22 mouse cellular contexts compared by ENCODE assay signal in genomic region chr15:85897113-85897512, GRCm38 (mm10). TPM values are rescaled to one million over a fixed set of nuclear protein-coding genes. Genes with fewer than 3 reads are reported as not detected.
DNase-seq lines count a peak whose midpoint lies in the region; ATAC-seq and TF ChIP-seq lines count a peak whose summit lies in the region.
"Had no signal": no experiment of that assay in that cellular context is flagged by ENCODE, and none has a peak within 500 bp of the region (broad histone marks: within the 10 kb centered on the region; RNA-seq: fewer than 3 reads in every experiment).

No protein-coding gene starts in this region.

- no peak for TF ChIP-seq CTCF in stomach, postnatal 0 days (IDR thresholded peaks at IDR 0.05; ENCODE audit: low read depth)

- H3K4me1 ChIP-seq in kidney, embryonic 15.5 days, result no peaks in the 10 kb centered on the region
- H3K4me1 ChIP-seq in midbrain, embryonic 12.5 days, result peaks cover 6% of the 10 kb centered on the region; the same call in 1 of the 2 replicates
- H3K4me1 ChIP-seq in midbrain, embryonic 15.5 days, result peaks cover 3% of the 10 kb centered on the region; the same call in 1 of the 2 replicates
- peaks cover 30% of the 10 kb centered on the region for H3K4me1 ChIP-seq in neural tube, embryonic 13.5 days (replicated peaks)
- no peaks in the 10 kb centered on the region for H3K4me1 ChIP-seq in stomach, postnatal 0 days (replicated peaks; ENCODE audit: control insufficient read depth, insufficient read depth)

- no peak overlapping the region for H3K4me2 ChIP-seq in kidney, embryonic 15.5 days
- no peak overlapping the region for H3K4me2 ChIP-seq in midbrain, embryonic 12.5 days (replicated peaks)
- H3K4me2 ChIP-seq in midbrain, embryonic 15.5 days, result no peak overlapping the region
- H3K4me2 ChIP-seq in neural tube, embryonic 13.5 days, result no peak overlapping the region
- H3K4me2 ChIP-seq in stomach, postnatal 0 days (replicated peaks; ENCODE audit: low read depth), result no peak overlapping the region
- H3K4me2 ChIP-seq: forebrain, embryonic 13.5 days; heart, embryonic 13.5 days; hindbrain, embryonic 14.5 days had no signal

- H3K4me3 ChIP-seq in kidney, embryonic 15.5 days (replicated peaks), result no peak overlapping the region
- H3K4me3 ChIP-seq in midbrain, embryonic 12.5 days, result no peak overlapping the region
- no peak overlapping the region for H3K4me3 ChIP-seq in midbrain, embryonic 15.5 days
- H3K4me3 ChIP-seq in neural tube, embryonic 13.5 days, result no peak overlapping the region
- H3K4me3 ChIP-seq in stomach, postnatal 0 days (ENCODE audit: low read depth, low read length), result no peak overlapping the region
- H3K4me3 ChIP-seq: forebrain, embryonic 10.5 days; forebrain, embryonic 13.5 days; heart, adult 2 months; heart, embryonic 10.5 days; heart, embryonic 13.5 days had no signal

- no peaks in the 10 kb centered on the region for H3K27me3 ChIP-seq in kidney, embryonic 15.5 days
- no peaks in the 10 kb centered on the region for H3K27me3 ChIP-seq in midbrain, embryonic 12.5 days
- no peaks in the 10 kb centered on the region for H3K27me3 ChIP-seq in midbrain, embryonic 15.5 days (replicated peaks)
- no peaks in the 10 kb centered on the region for H3K27me3 ChIP-seq in neural tube, embryonic 13.5 days
- no peaks in the 10 kb centered on the region for H3K27me3 ChIP-seq in stomach, postnatal 0 days (ENCODE audit: control insufficient read depth, insufficient read depth, low read length)
- H3K27me3 ChIP-seq: forebrain, embryonic 13.5 days; heart, embryonic 13.5 days had no signal

- no peak overlapping the region for H3K9ac ChIP-seq in kidney, embryonic 15.5 days
- H3K9ac ChIP-seq in midbrain, embryonic 12.5 days (replicated peaks), result 0 out of 2 replicates have a peak overlapping the region, but pooled peaks have one; percentile 1
- H3K9ac ChIP-seq in midbrain, embryonic 15.5 days, result no peak overlapping the region
- 0 out of 2 replicates have a peak overlapping the region, but pooled peaks have one; percentile 22 for H3K9ac ChIP-seq in neural tube, embryonic 13.5 days
- 0 out of 2 replicates have a peak overlapping the region, but pooled peaks have one; percentile 13 for H3K9ac ChIP-seq in stomach, postnatal 0 days (ENCODE audit: low read length)
- H3K9ac ChIP-seq: forebrain, embryonic 13.5 days; heart, embryonic 13.5 days; hindbrain, embryonic 14.5 days had no signal

- H3K27ac ChIP-seq in kidney, embryonic 15.5 days, result no peak overlapping the region
- no peak overlapping the region for H3K27ac ChIP-seq in midbrain, embryonic 12.5 days (replicated peaks)
- H3K27ac ChIP-seq in midbrain, embryonic 15.5 days, result no peak overlapping the region
- H3K27ac ChIP-seq in neural tube, embryonic 13.5 days (replicated peaks), result no peak overlapping the region
- no peak overlapping the region for H3K27ac ChIP-seq in stomach, postnatal 0 days (replicated peaks)
- H3K27ac ChIP-seq: forebrain, embryonic 10.5 days; forebrain, embryonic 13.5 days; heart, adult 2 months; heart, embryonic 10.5 days; heart, embryonic 13.5 days; hindbrain, embryonic 14.5 days had no signal

- peak; percentile 54 for DNase-seq in kidney, postnatal 10 days
- no peak for DNase-seq in neural tube, embryonic 10.5 days (ENCODE audit: extremely low spot score, low spot score)
- no peak for DNase-seq in stomach, postnatal 0 days (ENCODE audit: low spot score)
- DNase-seq in adrenal gland, adult 8-10 months, result no peak
- DNase-seq: adrenal gland, postnatal 10 days; adrenal gland, postnatal 36 days; cerebellum, adult 18-20 months; cerebellum, adult 9-10 months; cerebellum, postnatal 14 days; gastrocnemius, postnatal 10 days; gastrocnemius, postnatal 36 days; heart, adult 2 months; heart, postnatal 14 days had no signal

- no peaks in the 10 kb centered on the region for H3K9me3 ChIP-seq in kidney, embryonic 15.5 days (replicated peaks)
- no peaks in the 10 kb centered on the region for H3K9me3 ChIP-seq in midbrain, embryonic 12.5 days
- H3K9me3 ChIP-seq in midbrain, embryonic 15.5 days, result no peaks in the 10 kb centered on the region
- no peaks in the 10 kb centered on the region for H3K9me3 ChIP-seq in neural tube, embryonic 13.5 days
- no peaks in the 10 kb centered on the region for H3K9me3 ChIP-seq in stomach, postnatal 0 days (ENCODE audit: control insufficient read depth, low read length)
- H3K9me3 ChIP-seq: forebrain, embryonic 10.5 days; forebrain, embryonic 13.5 days; heart, embryonic 10.5 days; heart, embryonic 13.5 days had no signal

- no peak for TF ChIP-seq EP300 in stomach, postnatal 0 days (optimal IDR thresholded peaks at IDR 0.05)

- no peak for ATAC-seq in kidney, embryonic 15.5 days (replicated peaks; ENCODE audit: low FRiP score)
- ATAC-seq in midbrain, embryonic 12.5 days (ENCODE audit: low FRiP score, low read depth), result no peak
- ATAC-seq in midbrain, embryonic 15.5 days (replicated peaks), result no peak
- ATAC-seq in neural tube, embryonic 13.5 days (ENCODE audit: low read depth), result no peak
- no peak for ATAC-seq in stomach, postnatal 0 days (ENCODE audit: low FRiP score, low TSS enrichment)

- H3K36me3 ChIP-seq in kidney, embryonic 15.5 days, result peaks cover 98% of the 10 kb centered on the region
- H3K36me3 ChIP-seq in midbrain, embryonic 12.5 days, result peaks cover 83% of the 10 kb centered on the region
- H3K36me3 ChIP-seq in midbrain, embryonic 15.5 days (replicated peaks), result peaks cover 23% of the 10 kb centered on the region
- peaks cover 88% of the 10 kb centered on the region for H3K36me3 ChIP-seq in neural tube, embryonic 13.5 days
- peaks cover 34% of the 10 kb centered on the region for H3K36me3 ChIP-seq in stomach, postnatal 0 days (ENCODE audit: control insufficient read depth, insufficient read depth, low read length)

- whole genome bisulfite sequencing in kidney, embryonic 15.5 days, result 76% methylated on average over 10 of the region's 10 CpGs
- WGBS in midbrain, embryonic 12.5 days, result 87% methylated on average over 10 of the region's 10 CpGs
- WGBS in midbrain, embryonic 15.5 days, result 88% methylated on average over 10 of the region's 10 CpGs
- WGBS in neural tube, embryonic 13.5 days, result 79% methylated on average over 10 of the region's 10 CpGs
- WGBS in stomach, postnatal 0 days, result 76% methylated on average over 10 of the region's 10 CpGs

RNA-seq across cellular contexts. Expression of gene Trmu, which starts 18.0 kb away (rescaled TPM):
- polyA plus RNA-seq in kidney, embryonic 15.5 days (2015; fragmentation: Nextera tagmentation; extraction: Ambion mirVana), result 39.4 and 50.4 TPM in 2 replicates
- 42.9 and 47.3 TPM in 2 replicates for polyA plus RNA-seq in midbrain, embryonic 12.5 days (2016; fragmentation: Nextera tagmentation; extraction: Ambion mirVana)
- polyA plus RNA-seq in midbrain, embryonic 15.5 days (2015; fragmentation: Nextera tagmentation; extraction: Ambion mirVana), result 58.8 and 63.4 TPM in 2 replicates
- 43.3 and 45.8 TPM in 2 replicates for polyA plus RNA-seq in neural tube, embryonic 13.5 days (2015; fragmentation: Nextera tagmentation; extraction: Ambion mirVana)
- 21.2 and 21.5 TPM in 2 replicates for polyA plus RNA-seq in stomach, postnatal 0 days (2015; fragmentation: Nextera tagmentation; extraction: Ambion mirVana)
- total RNA-seq in adrenal gland, adult 8-10 months (2022), result 10 to 100 TPM; 21.8 to 49.7 (median 33.9) TPM

RNA-seq across cellular contexts. Expression of gene Gtse1, which starts 37.6 kb away (rescaled TPM):
- 30.3 and 30.8 TPM in 2 replicates for polyA plus RNA-seq in kidney, embryonic 15.5 days (2015; fragmentation: Nextera tagmentation; extraction: Ambion mirVana)
- polyA plus RNA-seq in midbrain, embryonic 12.5 days (2016; fragmentation: Nextera tagmentation; extraction: Ambion mirVana), result 35.0 and 36.7 TPM in 2 replicates
- 4.2 and 5.3 TPM in 2 replicates for polyA plus RNA-seq in midbrain, embryonic 15.5 days (2015; fragmentation: Nextera tagmentation; extraction: Ambion mirVana)
- polyA plus RNA-seq in neural tube, embryonic 13.5 days (2015; fragmentation: Nextera tagmentation; extraction: Ambion mirVana), result 5.0 and 5.6 TPM in 2 replicates
- polyA plus RNA-seq in stomach, postnatal 0 days (2015; fragmentation: Nextera tagmentation; extraction: Ambion mirVana), result 5.0 and 6.5 TPM in 2 replicates
- 1 to 10 TPM in 3 of 4 experiments, under 1 TPM in 1; 0.61 to 1.5 (median 1.3) TPM for total RNA-seq in adrenal gland, adult 8-10 months (2022)

Comparison
In these comparisons a context has a peak if more than half of its experiments do, and no peak if none do; other contexts are left out.
1. H3K9ac ChIP-seq: peak in midbrain, embryonic 12.5 days (single experiment), neural tube, embryonic 13.5 days (single experiment) and stomach, postnatal 0 days (single experiment); none in kidney, embryonic 15.5 days (single experiment) and midbrain, embryonic 15.5 days (single experiment).